Mouse (Mus musculus) adrenal gland, adult (tissue): Measurements from ENCODE around the gene Rgs7.

Source experiments
- DNase-seq, 2 experiments: peaks; one replicate each; pipeline ENCODE4 v3.0.0; 2022 to 2023; ENCODE audit warnings: low spot score in 1 of 2; ENCODE audit not compliant: inconsistent age in 2 of 2

Rgs7 gene

DNA sequence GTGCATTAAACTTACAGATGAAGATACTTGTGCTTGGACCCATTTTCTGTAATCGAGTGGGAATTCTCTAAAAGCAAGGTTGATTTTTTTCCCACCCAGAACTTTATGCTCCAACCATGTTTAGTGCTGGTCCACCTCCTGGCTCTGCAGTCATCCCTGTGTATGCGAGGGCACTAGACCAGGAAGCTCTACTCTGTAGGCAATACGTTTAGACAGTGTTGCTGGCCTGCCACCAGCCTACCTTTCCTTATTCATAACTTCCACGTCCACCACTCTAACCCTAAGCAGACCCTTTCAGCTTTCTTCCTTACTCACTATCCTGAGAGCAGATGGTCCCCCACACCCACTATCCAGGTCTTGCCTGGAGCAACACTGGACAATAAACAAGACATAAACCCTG, 452.3 kb downstream of the Rgs7 start:
- no peak for DNase-seq

DNA sequence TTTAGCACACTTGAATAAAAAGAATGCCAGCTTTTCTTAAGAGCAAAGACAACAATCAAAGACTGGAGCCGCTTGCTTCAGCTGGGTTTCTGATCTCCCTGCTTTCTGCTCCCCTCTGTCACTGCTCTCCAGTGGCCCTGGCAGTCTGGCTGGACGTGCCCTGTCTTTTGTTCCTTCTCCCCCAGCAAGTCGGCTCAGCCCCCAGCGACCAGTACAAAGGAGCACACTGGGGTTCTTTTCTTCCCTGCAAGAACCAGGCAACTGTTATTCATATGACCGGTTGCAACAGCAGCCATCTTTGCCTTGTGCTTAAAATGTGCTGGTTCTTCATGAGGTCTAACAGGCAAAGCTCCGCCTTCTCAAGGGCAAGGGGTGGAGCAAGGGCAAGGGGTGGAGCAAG, 452.7 kb downstream of the Rgs7 start:
- no peak for DNase-seq

GRCm38 (mm10) chr1:175035461-175035860, 456.8 kb downstream of the Rgs7 start:
- peak in 1 of 2 experiments; percentile 9 for DNase-seq

DNA sequence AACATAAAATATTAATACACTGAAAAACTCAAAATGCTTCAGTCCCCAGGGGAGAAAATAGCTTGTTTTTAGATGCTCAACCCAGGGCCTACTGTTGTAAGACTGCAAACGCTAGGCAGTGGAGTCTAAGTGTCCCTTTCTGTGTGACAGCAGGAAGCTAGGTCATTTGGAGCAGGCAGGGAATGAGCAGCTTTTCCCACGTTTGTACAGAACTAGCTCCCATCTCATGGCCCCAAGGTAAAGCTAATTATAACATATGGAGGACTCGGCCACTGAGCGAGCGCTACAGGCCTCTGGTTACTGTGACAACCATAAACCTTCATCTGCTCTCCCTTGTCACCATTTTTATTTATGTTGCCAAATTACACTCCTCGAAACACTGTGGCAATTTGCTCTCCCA, 460.3 kb downstream of the Rgs7 start:
- peak in 1 of 2 experiments; percentile 15 for DNase-seq

DNA sequence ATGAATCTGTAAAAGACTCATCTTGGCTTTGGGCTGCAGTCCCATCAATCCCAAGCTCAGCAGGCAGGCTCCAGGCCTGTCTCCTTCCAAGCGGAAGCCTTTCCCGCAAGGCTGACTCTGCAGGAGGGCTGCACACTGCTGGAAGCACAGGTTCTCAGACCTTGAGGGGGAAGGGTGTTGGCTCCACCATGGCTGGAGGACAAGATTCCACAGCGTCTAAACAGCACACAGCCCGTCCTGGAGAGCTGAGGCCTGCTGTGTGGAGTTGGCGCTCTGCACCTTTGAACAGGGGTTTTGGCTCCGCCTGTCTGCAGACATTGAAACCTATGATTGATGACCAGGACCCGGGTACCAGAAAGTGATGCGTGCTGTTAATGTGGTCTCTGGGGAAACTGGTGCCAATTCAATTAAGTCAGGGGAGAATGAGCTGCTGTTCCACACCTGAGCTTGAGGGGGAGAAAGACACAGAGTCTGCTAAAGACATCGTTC, 463.5 kb downstream of the Rgs7 start:
- DNase-seq, result peak in 1 of 2 experiments; percentile 31

- peak in 1 of 2 experiments; percentile 14 for DNase-seq
Observed at GRCm38 (mm10) chr1:175028267-175028666, 464.0 kb downstream of the Rgs7 start.

DNA sequence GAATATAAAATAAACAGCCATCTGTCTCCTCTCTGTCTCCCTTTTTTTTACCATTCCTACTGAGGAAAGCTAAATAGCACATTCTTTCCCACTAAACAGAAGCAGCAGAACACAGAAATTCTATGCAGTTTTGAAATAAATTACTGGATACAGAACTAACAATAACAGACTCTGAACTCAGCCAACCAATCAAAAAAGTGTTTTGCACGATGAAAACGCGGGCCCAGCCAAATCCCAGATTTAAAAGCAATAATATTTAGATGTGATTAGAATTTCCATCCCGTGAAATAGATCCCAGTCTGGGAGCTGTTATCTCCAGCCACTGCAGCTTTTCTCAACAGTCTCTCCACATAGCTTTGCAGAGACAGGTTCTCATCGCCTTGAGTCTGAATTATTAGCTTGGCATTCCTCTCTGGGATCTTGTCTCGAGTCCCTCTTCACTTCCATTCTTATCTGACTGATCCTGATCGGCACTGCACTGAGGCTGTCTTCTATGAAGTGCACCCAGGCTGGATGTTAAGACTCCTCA, 466.5 kb downstream of the Rgs7 start:
- no peak for DNase-seq

- peak in 1 of 2 experiments; percentile 6 for DNase-seq
Observed at GRCm38 (mm10) chr1:175024136-175024535, 468.2 kb downstream of the Rgs7 start.
